Mouse (Mus musculus): ENCODE data around the gene Cenpp.

GRCm38 (mm10) chr13:49586062-49586461, 66.5 kb downstream of the Cenpp start:
- TF ChIP-seq CTCF (IDR thresholded peaks at IDR 0.05; ENCODE audit: low read depth) (no peak), EP300 (IDR thresholded peaks at IDR 0.05; ENCODE audit: low read depth) (no peak)
